Mouse (Mus musculus) neural tube, embryonic 11.5 days (tissue): ENCODE data around the gene Smco4. TPM values are rescaled to one million over a fixed set of nuclear protein-coding genes. Genes with fewer than 3 reads are reported as not detected.

Source experiments
- ATAC-seq: fragments of 200-750 bp; cut with Nextera tagmentation; 2 replicates; pipeline ENCODE4 v1.8.0; 2017; ENCODE audit warnings: moderate number of reproducible peaks, mild to moderate bottlenecking, moderate TSS enrichment, moderate library complexity; ENCODE audit not compliant: insufficient read depth, low FRiP score, low TSS enrichment
- DNase-seq: peaks from one replicate; pipeline ENCODE4 v3.0.0-alpha.2; 2015; ENCODE audit warnings: low spot score
- H3K27ac ChIP-seq: fragments of 300-500 bp; sonication (generic); 2 replicates; pipeline ENCODE4 v1.5.1; 2014; ENCODE audit warnings: low read depth, mild to moderate bottlenecking, low read length
- H3K27me3 ChIP-seq: fragments of 300-500 bp; sonication (generic); 2 replicates; pipeline ENCODE4 v1.6.1; 2014; ENCODE audit warnings: mild to moderate bottlenecking, low read length, mixed read lengths; ENCODE audit not compliant: control insufficient read depth, insufficient read depth
- H3K36me3 ChIP-seq: fragments of 300-500 bp; sonication (generic); 2 replicates; pipeline ENCODE4 v1.6.1; 2014; ENCODE audit warnings: mild to moderate bottlenecking, low read length, moderate library complexity, mixed read lengths; ENCODE audit not compliant: control insufficient read depth, insufficient read depth
- H3K4me1 ChIP-seq: fragments of 300-500 bp; sonication (generic); 2 replicates; pipeline ENCODE4 v1.6.1; 2014; ENCODE audit warnings: low read length, mixed read lengths; ENCODE audit not compliant: control insufficient read depth, insufficient read depth
- H3K4me2 ChIP-seq: fragments of 300-500 bp; sonication (generic); 2 replicates; pipeline ENCODE4 v1.6.1; 2014; ENCODE audit warnings: low read depth, mild to moderate bottlenecking, moderate library complexity
- H3K4me3 ChIP-seq: fragments of 300-500 bp; sonication (generic); 2 replicates; pipeline ENCODE4 v1.5.1; 2014; ENCODE audit warnings: low read depth, low read length
- H3K9ac ChIP-seq: fragments of 300-500 bp; sonication (generic); 2 replicates; pipeline ENCODE4 v1.6.1; 2014; ENCODE audit warnings: mild to moderate bottlenecking, low read length
- H3K9me3 ChIP-seq: fragments of 300-500 bp; sonication (generic); 2 replicates; pipeline ENCODE4 v1.6.1; 2016; ENCODE audit warnings: low read length; ENCODE audit not compliant: control insufficient read depth
- WGBS: fragments of 180-500 bp; shearing (Covaris S2); extraction: QIAGEN DNeasy Blood & Tissue Kit; methylation state at CpG from one replicate; pipeline ENCODE4 v1.1.7; 2014; 5-methylcytosine and 5-hydroxymethylcytosine counted together
- polyA plus RNA-seq: library from polyadenylated mRNA; unstranded; fragments of >200 nt; fragmentation: Nextera tagmentation; extraction: Ambion mirVana; gene quantifications from 2 replicates; pipeline ENCODE4 v1.2.1, GENCODE M21; 2014

Smco4 gene
- polyA plus RNA-seq, 1 experiment from 2014 or later = 3.7 TPM

GRCm38 (mm10) chr9:15516007-15516406 is 22.8 kb downstream of the Smco4 start:
- H3K27ac ChIP-seq = no peak overlapping the region
- DNase-seq (no peak), ATAC-seq (no peak)
- H3K27me3 ChIP-seq = no peaks in the 10 kb centered on the region
- no peak overlapping the region for H3K4me2 ChIP-seq
- WGBS = 66% methylated on average over 2 of the region's 2 CpGs
- no peaks in the 10 kb centered on the region for H3K36me3 ChIP-seq
- no peaks in the 10 kb centered on the region for H3K9me3 ChIP-seq
- no peak overlapping the region for H3K9ac ChIP-seq
- H3K4me1 ChIP-seq = peaks cover under 1% of the 10 kb centered on the region; the same call in 1 of the 2 replicates
- no peak overlapping the region for H3K4me3 ChIP-seq

- H3K27ac ChIP-seq = no peak overlapping the region
- H3K9me3 ChIP-seq = no peaks in the 10 kb centered on the region
- DNase-seq (no peak), ATAC-seq (no peak)
- H3K4me3 ChIP-seq = no peak overlapping the region
- H3K9ac ChIP-seq = no peak overlapping the region
- no peak overlapping the region for H3K4me2 ChIP-seq
- 78% methylated on average over 4 of the region's 4 CpGs for WGBS
- no peaks in the 10 kb centered on the region for H3K36me3 ChIP-seq
- H3K4me1 ChIP-seq = no peaks in the 10 kb centered on the region; the same call in 1 of the 2 replicates
- no peaks in the 10 kb centered on the region for H3K27me3 ChIP-seq
Observed at GRCm38 (mm10) chr9:15517979-15518378, 24.7 kb downstream of the Smco4 start.

GRCm38 (mm10) chr9:15522348-15522747 is 29.1 kb downstream of the Smco4 start:
- H3K27me3 ChIP-seq = no peaks in the 10 kb centered on the region
- WGBS = 96% methylated on average over 10 of the region's 10 CpGs
- no peak for DNase-seq
- no peak for ATAC-seq
- no peaks in the 10 kb centered on the region for H3K4me1 ChIP-seq
- no peaks in the 10 kb centered on the region for H3K36me3 ChIP-seq
- H3K9me3 ChIP-seq = no peaks in the 10 kb centered on the region
- H3K4me2 ChIP-seq = no peak overlapping the region
- H3K27ac ChIP-seq = no peak overlapping the region
- no peak overlapping the region for H3K4me3 ChIP-seq
- no peak overlapping the region for H3K9ac ChIP-seq

- Histone ChIP-seq H3K4me3 (no peak overlapping the region), H3K9me3 (no peaks in the 10 kb centered on the region)
- 83% methylated on average over 5 of the region's 5 CpGs for WGBS
Observed at GRCm38 (mm10) chr9:15522887-15523286, 29.7 kb downstream of the Smco4 start.

GRCm38 (mm10) chr9:15523646-15524045 is 30.4 kb downstream of the Smco4 start:
- 85% methylated on average over 6 of the region's 6 CpGs for WGBS
- DNase-seq (no peak), ATAC-seq (no peak)
- no peaks in the 10 kb centered on the region for H3K4me1 ChIP-seq
- H3K36me3 ChIP-seq = no peaks in the 10 kb centered on the region
- H3K4me2 ChIP-seq = no peak overlapping the region
- H3K4me3 ChIP-seq = no peak overlapping the region
- no peaks in the 10 kb centered on the region for H3K9me3 ChIP-seq
- no peak overlapping the region for H3K9ac ChIP-seq
- no peaks in the 10 kb centered on the region for H3K27me3 ChIP-seq
- no peak overlapping the region for H3K27ac ChIP-seq

More at GRCm38 (mm10) chr9:15522887-15523286, 29.7 kb downstream of the Smco4 start:
- H3K9ac ChIP-seq = no peak overlapping the region
- no peak overlapping the region for H3K4me2 ChIP-seq
- no peaks in the 10 kb centered on the region for H3K4me1 ChIP-seq
- ATAC-seq (no peak), DNase-seq (no peak)
- H3K27me3 ChIP-seq = no peaks in the 10 kb centered on the region
- H3K27ac ChIP-seq = no peak overlapping the region
- H3K36me3 ChIP-seq = no peaks in the 10 kb centered on the region

GRCm38 (mm10) chr9:15525246-15525645 is 32.0 kb downstream of the Smco4 start:
- Histone ChIP-seq H3K36me3 (no peaks in the 10 kb centered on the region), H3K4me2 (no peak overlapping the region), H3K9me3 (no peaks in the 10 kb centered on the region), H3K9ac (no peak overlapping the region), H3K4me3 (no peak overlapping the region), H3K27ac (no peak overlapping the region), H3K27me3 (no peaks in the 10 kb centered on the region), H3K4me1 (peaks cover 13% of the 10 kb centered on the region)
- WGBS = 74% methylated on average over 8 of the region's 8 CpGs
- ATAC-seq (no peak), DNase-seq (no peak)

GRCm38 (mm10) chr9:15526539-15526938 is 33.3 kb downstream of the Smco4 start:
- H3K4me3 ChIP-seq = no peak overlapping the region

GRCm38 (mm10) chr9:15527846-15528245 is 34.6 kb downstream of the Smco4 start:
- H3K9me3 ChIP-seq = no peaks in the 10 kb centered on the region
- DNase-seq (no peak), ATAC-seq (no peak)
- H3K9ac ChIP-seq = no peak overlapping the region
- H3K27ac ChIP-seq = no peak overlapping the region
- no peaks in the 10 kb centered on the region for H3K27me3 ChIP-seq
- H3K4me2 ChIP-seq = no peak overlapping the region
- WGBS = 71% methylated on average over 6 of the region's 6 CpGs
- H3K36me3 ChIP-seq = no peaks in the 10 kb centered on the region
- no peak overlapping the region for H3K4me3 ChIP-seq
- H3K4me1 ChIP-seq = peaks cover 13% of the 10 kb centered on the region

More at GRCm38 (mm10) chr9:15526539-15526938, 33.3 kb downstream of the Smco4 start:
- Histone ChIP-seq H3K27me3 (no peaks in the 10 kb centered on the region), H3K9me3 (no peaks in the 10 kb centered on the region), H3K9ac (no peak overlapping the region), H3K4me1 (peaks cover 13% of the 10 kb centered on the region), H3K36me3 (no peaks in the 10 kb centered on the region), H3K4me2 (no peak overlapping the region), H3K27ac (no peak overlapping the region)
- WGBS = 75% methylated on average over 7 of the region's 7 CpGs
- ATAC-seq = no peak
- DNase-seq = no peak

GRCm38 (mm10) chr9:15528368-15528767 is 35.1 kb downstream of the Smco4 start:
- peaks cover 13% of the 10 kb centered on the region for H3K4me1 ChIP-seq
- no peaks in the 10 kb centered on the region for H3K36me3 ChIP-seq
- ATAC-seq (no peak), DNase-seq (no peak)
- no peak overlapping the region for H3K4me3 ChIP-seq
- H3K27ac ChIP-seq = no peak overlapping the region
- H3K27me3 ChIP-seq = no peaks in the 10 kb centered on the region
- H3K9ac ChIP-seq = no peak overlapping the region
- 85% methylated on average over 7 of the region's 7 CpGs for WGBS
- H3K9me3 ChIP-seq = no peaks in the 10 kb centered on the region
- H3K4me2 ChIP-seq = no peak overlapping the region
